Mouse (Mus musculus) embryonic fibroblast, embryonic 13.5 days (primary cell): ENCODE measurements around the gene Morn4. TPM values are rescaled to one million over a fixed set of nuclear protein-coding genes. Genes with fewer than 3 reads are reported as not detected.

Experiments used
- H3K27ac ChIP-seq: 2 replicates; pipeline ENCODE4 v1.5.1; 2012; ENCODE audit warnings: low read length, control low read depth, inconsistent platforms; ENCODE audit not compliant: insufficient read depth
- H3K4me1 ChIP-seq: 2 replicates; pipeline ENCODE4 v1.6.1; 2011; ENCODE audit warnings: low read length; ENCODE audit not compliant: control insufficient read depth, insufficient read depth
- H3K4me3 ChIP-seq: 2 replicates; pipeline ENCODE4 v1.5.1; 2011; ENCODE audit warnings: mild to moderate bottlenecking, control low read depth, low read length; ENCODE audit not compliant: insufficient read depth
- CTCF ChIP-seq: IDR thresholded peaks from 2 replicates; pipeline ENCODE4 v1.5.1; 2011; ENCODE audit warnings: mild to moderate bottlenecking, control low read depth, low read length, moderate library complexity, borderline replicate concordance; ENCODE audit not compliant: insufficient read depth
- POLR2A ChIP-seq: IDR thresholded peaks from 2 replicates; pipeline ENCODE4 v1.6.1; 2011; ENCODE audit warnings: low read depth, mild to moderate bottlenecking, control low read depth, low read length, moderate library complexity
- polyA plus RNA-seq: library from polyadenylated mRNA; stranded (reverse); fragments of >200 nt; gene quantifications from 2 replicates; pipeline ENCODE4 v1.2.4, GENCODE M21; 2011; ENCODE audit warnings: low read depth; ENCODE audit not compliant: missing spikeins, insufficient read length

Morn4 gene
- polyA plus RNA-seq, 1 experiment: 8.2 TPM

DNA sequence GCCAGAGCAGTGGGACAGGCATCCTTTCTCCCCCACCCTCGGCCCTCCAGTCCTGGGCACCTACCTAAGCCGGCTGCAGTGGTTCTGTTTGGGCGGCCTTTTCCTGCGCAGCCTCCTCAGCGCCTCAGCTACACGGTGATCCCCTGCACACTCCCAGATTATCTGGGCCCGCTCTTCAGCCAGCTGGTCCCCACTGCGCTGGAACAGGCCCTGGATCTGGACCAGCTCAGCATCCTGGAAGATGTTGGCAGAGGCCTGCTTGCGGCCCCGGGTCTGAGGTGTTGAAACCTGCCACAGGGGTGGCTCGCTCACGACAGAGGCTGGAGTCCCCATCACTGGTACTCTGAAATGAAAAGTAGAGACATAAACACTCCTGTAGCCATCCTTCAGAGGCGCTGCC lies 38.5 kb upstream of the Morn4 start:
- TF ChIP-seq CTCF: no peak
- no peak for TF ChIP-seq POLR2A
- peaks cover 4% of the 10 kb centered on the region for H3K4me1 ChIP-seq
- no peak overlapping the region for H3K27ac ChIP-seq
- H3K4me3 ChIP-seq: no peak overlapping the region

DNA sequence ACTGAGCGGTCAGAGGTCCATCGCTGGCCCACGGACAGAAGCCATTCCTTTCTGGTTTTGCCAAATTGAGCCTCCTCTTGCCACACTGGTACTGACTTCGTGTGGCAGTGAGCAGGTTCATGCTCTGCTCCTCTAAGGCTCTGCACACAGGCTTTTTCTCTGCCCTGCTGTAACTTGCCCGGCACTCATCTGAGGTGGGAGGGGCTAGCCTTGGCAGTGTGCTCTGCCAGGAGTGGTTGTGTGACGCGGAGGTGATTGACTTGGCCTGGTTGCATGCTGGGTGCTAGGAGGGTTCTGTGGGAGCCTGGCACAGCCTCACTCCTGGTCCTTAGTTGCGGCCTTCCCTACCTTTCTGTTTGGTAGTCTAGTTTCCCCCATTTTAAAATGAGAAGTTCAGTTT lies 34.3 kb upstream of the Morn4 start:
- Histone ChIP-seq H3K4me3 (no peak overlapping the region), H3K4me1 (no peaks in the 10 kb centered on the region), H3K27ac (no peak overlapping the region)
- TF ChIP-seq POLR2A (no peak), CTCF (no peak)

DNA sequence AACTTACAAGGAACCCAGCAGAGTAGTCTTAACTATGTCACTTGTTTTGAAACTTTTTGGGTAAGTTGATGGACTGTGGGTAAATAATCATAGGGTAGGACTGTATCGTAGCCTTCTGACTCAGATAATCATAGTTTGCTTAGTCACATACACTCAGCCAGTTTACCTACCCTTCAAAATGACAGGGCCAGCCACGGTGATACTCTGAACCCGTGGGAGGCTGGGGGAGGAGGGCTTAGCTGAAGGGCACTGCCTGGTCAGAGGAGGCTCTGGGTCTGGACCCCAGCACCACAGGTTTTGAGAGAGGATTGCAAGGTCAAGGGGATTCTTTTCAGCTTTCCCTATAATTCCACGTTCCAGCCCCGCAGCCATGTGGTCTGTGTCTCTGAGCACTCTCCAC lies 32.4 kb upstream of the Morn4 start:
- Histone ChIP-seq H3K4me3 (no peak overlapping the region), H3K4me1 (no peaks in the 10 kb centered on the region), H3K27ac (no peak overlapping the region)
- TF ChIP-seq CTCF (no peak), POLR2A (no peak)

DNA sequence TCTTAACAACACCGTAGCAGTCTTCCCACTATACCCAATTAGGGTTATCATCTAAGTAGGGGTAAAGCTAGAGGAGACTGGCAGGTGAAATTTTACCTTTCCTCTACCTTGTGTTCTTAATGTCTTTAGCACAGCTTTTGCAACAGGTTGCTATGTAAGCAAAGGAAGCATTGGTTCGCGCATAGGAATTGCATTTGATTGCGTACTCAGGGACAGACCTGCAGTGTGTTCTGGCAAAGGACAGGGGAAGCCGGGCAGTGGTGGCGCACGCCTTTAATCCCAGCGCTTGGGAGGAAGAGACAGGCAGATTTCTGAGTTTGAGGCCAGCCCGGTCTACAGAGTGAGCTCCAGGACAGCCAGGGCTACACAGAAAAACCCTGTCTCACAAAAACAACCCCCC lies 32.0 kb upstream of the Morn4 start:
- H3K4me3 ChIP-seq: no peak overlapping the region
- H3K27ac ChIP-seq: no peak overlapping the region
- no peak for TF ChIP-seq POLR2A
- TF ChIP-seq CTCF: no peak
- no peaks in the 10 kb centered on the region for H3K4me1 ChIP-seq

DNA sequence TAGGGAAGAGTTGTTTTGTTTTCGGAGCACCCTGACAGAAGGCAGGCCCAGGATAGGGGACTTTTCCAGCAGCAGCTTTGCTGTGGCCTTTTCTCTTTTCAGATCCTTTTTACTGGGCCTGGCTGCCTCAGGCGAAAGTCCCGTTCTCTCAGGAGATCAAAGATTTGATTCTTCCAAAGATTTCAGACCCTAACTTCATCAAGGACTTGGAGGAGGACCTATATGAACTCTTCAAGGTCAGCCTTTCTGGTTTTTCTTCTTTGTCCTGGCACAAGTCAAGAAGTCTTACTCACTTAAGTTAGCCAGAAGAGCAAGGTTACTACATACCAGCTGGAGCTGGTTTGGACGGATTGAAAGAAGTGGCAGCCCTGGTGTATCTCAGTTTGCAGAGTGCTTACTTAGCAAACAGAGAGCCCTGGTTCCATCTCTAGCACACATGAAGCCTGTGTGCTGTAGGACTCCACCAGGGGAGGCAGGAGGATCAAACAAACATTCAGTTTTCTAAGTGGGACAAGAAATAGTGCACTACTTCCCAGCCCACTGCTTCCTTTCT lies 29.7 kb upstream of the Morn4 start:
- no peak overlapping the region for H3K27ac ChIP-seq
- no peak for TF ChIP-seq CTCF
- TF ChIP-seq POLR2A: no peak

DNA sequence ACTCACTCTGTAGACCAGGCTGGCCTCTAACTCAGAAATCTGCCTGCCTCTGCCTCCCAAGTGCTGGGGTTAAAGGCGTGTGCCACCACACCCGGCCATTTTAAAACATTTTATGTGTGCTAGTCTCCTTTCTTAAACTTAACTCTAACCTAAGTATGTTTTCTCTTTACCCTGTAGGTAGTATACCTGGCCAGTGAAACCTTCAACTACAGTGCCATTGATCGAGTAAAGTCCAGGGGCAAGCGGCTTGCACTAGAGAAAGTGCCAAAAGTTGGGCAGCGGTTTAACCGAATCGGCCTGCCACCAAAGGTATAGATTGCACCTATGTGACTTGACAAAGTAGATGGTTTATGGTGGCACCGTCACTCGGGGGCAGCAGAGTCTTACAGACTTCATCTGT lies 18.5 kb upstream of the Morn4 start:
- H3K27ac ChIP-seq: no peak overlapping the region
- peaks cover 6% of the 10 kb centered on the region for H3K4me1 ChIP-seq
- no peak overlapping the region for H3K4me3 ChIP-seq
- TF ChIP-seq CTCF (no peak), POLR2A (no peak)

More for the DNA sequence above, 29.7 kb upstream of the Morn4 start:
- Histone ChIP-seq H3K4me1 (no peaks in the 10 kb centered on the region), H3K4me3 (no peak overlapping the region)

DNA sequence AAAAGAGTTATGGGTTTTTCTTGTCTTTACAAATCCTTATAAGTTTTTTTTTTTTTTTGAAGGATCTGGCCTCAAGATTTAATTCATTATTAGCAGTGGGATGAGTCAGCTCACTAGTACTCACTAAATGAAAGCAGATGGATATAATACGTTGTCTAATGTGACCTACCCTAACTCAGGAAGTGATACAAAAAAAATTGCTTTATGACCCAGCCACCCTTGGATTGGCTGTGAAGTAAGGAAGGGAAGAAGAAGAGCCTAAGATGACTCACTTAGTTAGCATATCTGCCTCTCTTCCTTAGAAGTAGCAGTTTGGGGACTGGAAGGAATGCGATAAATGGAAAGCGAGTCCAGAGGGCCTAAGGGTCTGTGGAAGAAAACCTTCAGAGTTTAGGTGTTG lies 13.2 kb upstream of the Morn4 start:
- Histone ChIP-seq H3K27ac (peak overlapping the region; percentile 99), H3K4me1 (peaks cover 12% of the 10 kb centered on the region), H3K4me3 (no peak overlapping the region)
- TF ChIP-seq POLR2A (no peak), CTCF (no peak)

DNA sequence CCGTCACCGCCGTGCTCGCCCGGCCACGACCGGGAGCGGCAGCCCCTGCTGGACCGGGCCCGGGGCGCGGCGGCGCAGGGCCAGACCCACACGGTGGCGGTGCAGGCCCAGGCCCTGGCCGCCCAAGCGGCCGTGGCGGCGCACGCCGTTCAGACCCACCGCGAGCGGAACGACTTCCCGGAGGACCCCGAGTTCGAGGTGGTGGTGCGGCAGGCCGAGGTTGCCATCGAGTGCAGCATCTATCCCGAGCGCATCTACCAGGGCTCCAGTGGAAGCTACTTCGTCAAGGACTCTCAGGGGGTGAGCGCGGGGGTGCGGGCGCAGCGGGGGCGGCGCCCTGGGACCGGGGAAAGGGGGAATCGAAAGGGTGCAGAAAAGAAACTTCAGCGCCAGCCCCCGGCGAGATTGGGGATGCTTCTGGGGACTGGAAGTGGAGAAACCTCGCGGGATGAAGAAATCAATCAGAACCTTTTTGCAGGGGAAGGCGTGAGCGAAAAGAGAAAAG lies 4.5 kb upstream of the Morn4 start:
- H3K4me3 ChIP-seq: peak overlapping the region; percentile 83
- peak overlapping the region; percentile 62 for H3K27ac ChIP-seq
- TF ChIP-seq CTCF (no peak), POLR2A (no peak)

DNA sequence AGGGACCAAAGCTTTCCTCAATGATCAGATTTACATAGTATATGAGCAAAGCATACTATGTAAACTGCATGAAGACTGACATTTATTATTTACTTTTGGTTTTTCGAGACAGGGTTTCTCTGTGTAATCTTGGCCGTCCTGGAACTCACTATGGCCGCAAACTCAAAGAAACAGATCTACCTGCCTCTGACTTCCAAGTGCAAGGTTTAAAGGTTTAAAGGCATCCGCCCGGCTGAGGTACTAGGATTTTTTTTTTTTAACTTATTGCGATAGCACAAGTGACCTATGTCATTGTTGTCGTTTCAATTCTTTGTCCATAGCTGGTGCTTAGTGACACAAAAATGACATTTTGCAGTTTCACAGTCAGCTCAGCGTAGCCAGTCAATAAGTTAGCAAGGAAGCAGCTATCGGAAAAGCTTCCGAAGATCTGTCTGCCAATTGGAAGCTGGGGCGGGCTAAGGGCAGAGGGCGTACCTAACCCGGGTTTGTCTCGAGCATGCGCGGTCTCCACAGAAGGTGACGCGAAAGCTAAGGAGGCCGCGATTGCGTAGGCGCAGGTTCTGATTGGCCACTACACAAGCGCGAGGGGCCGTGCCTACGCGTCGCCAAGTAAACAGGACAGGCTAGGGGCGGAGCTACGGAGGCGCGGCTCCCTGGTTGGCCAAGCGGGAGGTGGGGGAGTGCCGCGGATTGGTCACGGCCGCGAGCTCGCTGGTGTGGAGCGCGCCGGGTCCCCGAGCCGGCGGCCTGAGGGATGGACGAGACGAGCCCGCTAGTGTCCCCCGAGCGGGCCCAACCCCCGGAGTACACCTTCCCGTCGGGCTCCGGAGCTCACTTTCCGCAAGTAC lies 3.8 kb upstream of the Morn4 start, which contains the start of gene Pi4k2a:
TSS of gene Pi4k2a (plus strand) at position 723 of the 848 bp plus-strand sequence.
- TF ChIP-seq POLR2A: peak; percentile 88
- no peak for TF ChIP-seq CTCF
- H3K4me3 ChIP-seq: peak within 1 kb of the TSS; percentile 83
- peaks cover 6% of the 10 kb centered on the region; the same call in 1 of the 2 replicates for H3K4me1 ChIP-seq
- H3K27ac ChIP-seq: peak within 1 kb of the TSS; percentile 77

More for the DNA sequence above, 4.5 kb upstream of the Morn4 start:
- H3K4me1 ChIP-seq: peaks cover 6% of the 10 kb centered on the region; the same call in 1 of the 2 replicates
